Mouse (Mus musculus) embryo, embryonic 9.5 days (tissue): ENCODE measurements around the gene Dpep1.

ENCODE experiments used
- DNase-seq: peaks from one replicate; pipeline ENCODE4 v3.0.0-alpha.2; 2017; ENCODE audit errors: extremely low spot score

Dpep1 gene

GRCm38 (mm10) chr8:123248596-123248995 is 62.6 kb downstream of the Dpep1 start:
- no peak for DNase-seq

DNA sequence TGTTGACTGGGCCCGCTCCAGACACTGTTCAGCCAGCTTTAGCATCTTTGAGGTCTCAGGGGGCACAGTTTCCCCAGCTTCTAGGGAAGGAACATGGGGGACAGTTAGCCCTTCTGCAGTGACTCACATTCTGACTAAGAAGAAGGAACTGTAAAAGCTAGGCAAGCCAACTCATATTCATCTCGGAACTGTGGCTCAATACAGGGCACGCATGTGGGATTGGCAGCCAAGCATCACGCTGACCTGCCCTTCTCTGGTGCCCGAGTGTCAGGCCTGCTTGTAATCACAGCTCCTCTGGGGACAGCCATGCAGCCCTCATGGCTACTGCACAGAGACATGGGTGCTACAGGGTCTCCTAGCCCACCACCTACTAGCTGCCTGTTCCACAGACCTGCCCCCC is 64.9 kb downstream of the Dpep1 start:
- no peak for DNase-seq
